Comparison of ENCODE assay signal across 27 mouse cellular contexts in genomic region chr5:127596862-127597261, GRCm38 (mm10). TPM values are rescaled to one million over a fixed set of nuclear protein-coding genes. Genes with fewer than 3 reads are reported as not detected.
A peak's percentile ranks its signal among the peaks of the same experiment; 100 is the strongest.
DNase-seq lines count a peak whose midpoint lies in the region; ATAC-seq and TF ChIP-seq lines count a peak whose summit lies in the region.
"Had no signal": no experiment of that assay in that cellular context is flagged by ENCODE, and none has a peak within 500 bp of the region (broad histone marks: within the 10 kb centered on the region; RNA-seq: fewer than 3 reads in every experiment).

No protein-coding gene starts in this region.

- no peak for ATAC-seq in megakaryocyte, adult 5-6 weeks (ENCODE audit: poor library complexity, severe bottlenecking)
- ATAC-seq: CD4-positive, CD25-positive, alpha-beta regulatory T cell, adult 4 months; forebrain, embryonic 13.5 days; forebrain, postnatal 0 days; hindbrain, postnatal 0 days; inflammation-experienced regulatory T-cells, adult 6 months had no signal

- TF ChIP-seq POLR2A in cortical plate, adult 2 months (IDR thresholded peaks at IDR 0.05; ENCODE audit: extremely low read depth, insufficient read depth, low read length) = no peak

- peak overlapping the region; percentile 73 for H3K27ac ChIP-seq in layer of hippocampus, adult 2 months
- 0 out of 2 replicates have a peak overlapping the region, but pooled peaks have one; percentile 66 for H3K27ac ChIP-seq in cortical plate, adult 2 months (ENCODE audit: insufficient read depth, low read length)
- H3K27ac ChIP-seq: forebrain, embryonic 10.5 days; forebrain, embryonic 13.5 days; heart, embryonic 15.5 days; hindbrain, embryonic 14.5 days; hindbrain, postnatal 0 days had no signal

- TF ChIP-seq CTCF in layer of hippocampus, adult 2 months (conservative IDR thresholded peaks at IDR 0.05) = no peak
- no peak for TF ChIP-seq CTCF in cortical plate, adult 2 months (IDR thresholded peaks at IDR 0.05; ENCODE audit: extremely low read depth, insufficient read depth, low read length)

- no peak for DNase-seq in layer of hippocampus, adult 2 months (ENCODE audit: low spot score in 2 of 2)
- no peak for DNase-seq in layer of hippocampus, adult 18-20 months (ENCODE audit: low spot score in 2 of 2)
- DNase-seq in brain, adult 2 months (ENCODE audit: low read depth, low spot score) = peak; percentile 50
- DNase-seq: adrenal gland, adult 2 months; adrenal gland, postnatal 14 days; cerebellum, adult 11-12 months; cerebellum, adult 8-10 months; cerebellum, postnatal 10 days; forebrain, postnatal 0 days; gastrocnemius, postnatal 25 days; heart, adult 18-20 months; heart, postnatal 10 days; heart, postnatal 4 days had no signal

- no peaks in the 10 kb centered on the region for H3K9me3 ChIP-seq in megakaryocyte, embryonic 14.5 days
- H3K9me3 ChIP-seq: forebrain, embryonic 10.5 days; forebrain, embryonic 13.5 days; heart, embryonic 12.5 days; heart, embryonic 15.5 days had no signal

- peaks cover 61% of the 10 kb centered on the region for H3K4me1 ChIP-seq in megakaryocyte, embryonic 14.5 days
- H3K4me1 ChIP-seq in cortical plate, adult 2 months (ENCODE audit: control insufficient read depth, insufficient read depth, low read length) = peaks cover 3% of the 10 kb centered on the region
- H3K4me1 ChIP-seq: forebrain, embryonic 10.5 days; forebrain, embryonic 13.5 days; heart, embryonic 12.5 days; heart, embryonic 15.5 days had no signal

- no peak overlapping the region for H3K4me3 ChIP-seq in layer of hippocampus, adult 2 months
- peak overlapping the region; percentile 51 for H3K4me3 ChIP-seq in megakaryocyte, embryonic 14.5 days (replicated peaks)
- no peak overlapping the region for H3K4me3 ChIP-seq in cortical plate, adult 2 months (ENCODE audit: insufficient read depth, low read length)
- H3K4me3 ChIP-seq: forebrain, embryonic 10.5 days; forebrain, embryonic 13.5 days; heart, embryonic 12.5 days; heart, embryonic 15.5 days had no signal

- H3K27me3 ChIP-seq in megakaryocyte, embryonic 14.5 days (replicated peaks) = no peaks in the 10 kb centered on the region
- H3K27me3 ChIP-seq: forebrain, embryonic 13.5 days; heart, embryonic 12.5 days; heart, embryonic 15.5 days had no signal

- peaks cover 99% of the 10 kb centered on the region for H3K36me3 ChIP-seq in megakaryocyte, embryonic 14.5 days (replicated peaks; ENCODE audit: low read length)

RNA-seq across cellular contexts. Expression of gene Glt1d1, which starts 35.2 kb away (rescaled TPM):
- total RNA-seq in layer of hippocampus, adult 2 months (2021) = 10 to 100 TPM; 24.7 to 28.6 TPM
- 10 to 100 TPM; 18.4 to 23.7 TPM for total RNA-seq in layer of hippocampus, adult 18-20 months (2021)
- 0.17 TPM in 1 of 2 replicates, not detected in the other for polyA plus RNA-seq in megakaryocyte, embryonic 14.5 days (2012; ENCODE audit: insufficient read depth, low replicate concordance)
- total RNA-seq in megakaryocyte, adult 5-6 weeks (2015) = 0.45 and 1.2 TPM in 2 replicates
- 1.7 and 4.1 TPM in 2 replicates for total RNA-seq in megakaryocyte, adult 5-6 weeks (2017)
- 20.5 and 20.9 TPM in 2 replicates for polyA plus RNA-seq in cortical plate, adult 2 months (2012; rRNA removed)
- total RNA-seq: gastrocnemius, adult 18-20 months; gastrocnemius, postnatal 25 days; heart, adult 18-20 months; heart, postnatal 10 days; heart, postnatal 4 days; MEL had no signal
- polyA plus RNA-seq: C2C12; CD4-positive, CD25-positive, alpha-beta regulatory T cell, adult 4 months; heart, embryonic 12.5 days; heart, embryonic 15.5 days; inflammation-experienced regulatory T-cells, adult 6 months had no signal

RNA-seq across cellular contexts. Expression of gene Slc15a4, which starts 35.8 kb away (rescaled TPM):
- total RNA-seq in layer of hippocampus, adult 2 months (2021) = 10 to 100 TPM; 24.0 to 26.4 TPM
- 10 to 100 TPM; 26.9 to 29.0 TPM for total RNA-seq in layer of hippocampus, adult 18-20 months (2021)
- polyA plus RNA-seq in megakaryocyte, embryonic 14.5 days (2012; ENCODE audit: insufficient read depth, low replicate concordance) = 7.9 and 11.9 TPM in 2 replicates
- 39.6 and 48.4 TPM in 2 replicates for total RNA-seq in megakaryocyte, adult 5-6 weeks (2015)
- total RNA-seq in megakaryocyte, adult 5-6 weeks (2017) = 65.4 and 292 TPM in 2 replicates
- 21.3 and 32.0 TPM in 2 replicates for polyA plus RNA-seq in cortical plate, adult 2 months (2012; rRNA removed)
